Mouse (Mus musculus) gastrocnemius, adult 18-20 months (tissue): Measurements from ENCODE around the gene Kcnj3. TPM values are rescaled to one million over a fixed set of nuclear protein-coding genes. Genes with fewer than 3 reads are reported as not detected.
"Not testable (repeated sequence)": the region's sequence is repeated elsewhere in the genome, so short reads cannot be mapped to it uniquely, and the experiment has no call there.

ENCODE experiments used
- DNase-seq: peaks from one replicate; pipeline ENCODE4 v3.0.0; 2021; ENCODE audit warnings: low spot score
- long read RNA-seq, 2 experiments: library from polyadenylated mRNA; stranded (forward); transcript quantifications; one replicate each; pipeline ENCODE4 v2.0.0; 2021
- total RNA-seq, 2 experiments: library from RNA; stranded (reverse); gene quantifications; 2 replicates each; pipeline ENCODE4 v1.2.3; 2021

Gene Kcnj3
- total RNA-seq, result under 1 TPM; 0.11 to 0.93 TPM
- long read RNA-seq, experiment 1, result 0 reads
- long read RNA-seq, experiment 2, result 0 reads

GRCm38 (mm10) chr2:55435721-55436260 is at the start of gene Kcnj3:
Gene Kcnj3, plus strand, starts transcription at chr2:55435970.
- DNase-seq, result no peak

GRCm38 (mm10) chr2:55390330-55390989 is 45.3 kb upstream of the Kcnj3 start:
- no peak for DNase-seq

- no peak for DNase-seq
These were observed 30.5 kb upstream of the Kcnj3 start for GRCm38 (mm10) chr2:55405307-55405706.

- DNase-seq, result no peak
These were observed 8.1 kb upstream of the Kcnj3 start for GRCm38 (mm10) chr2:55427633-55428032.

GRCm38 (mm10) chr2:55432104-55432503 is 3.7 kb upstream of the Kcnj3 start:
- DNase-seq, result no peak

GRCm38 (mm10) chr2:55436261-55437006 is 664 bp downstream of the Kcnj3 start:
- no peak for DNase-seq

- no peak for DNase-seq
These were observed 1.5 kb downstream of the Kcnj3 start for GRCm38 (mm10) chr2:55437007-55437949.

- no peak for DNase-seq
These were observed 2.2 kb downstream of the Kcnj3 start for GRCm38 (mm10) chr2:55437977-55438376.

GRCm38 (mm10) chr2:55439211-55439610 is 3.4 kb downstream of the Kcnj3 start:
- DNase-seq, result no peak

GRCm38 (mm10) chr2:55442006-55442405 is 6.2 kb downstream of the Kcnj3 start:
- DNase-seq, result no peak

GRCm38 (mm10) chr2:55447298-55447697 is 11.5 kb downstream of the Kcnj3 start:
- no peak for DNase-seq

- no peak for DNase-seq
These were observed 15.0 kb downstream of the Kcnj3 start for GRCm38 (mm10) chr2:55450774-55451173.

- no peak for DNase-seq
These were observed 23.4 kb downstream of the Kcnj3 start for GRCm38 (mm10) chr2:55459195-55459594.

GRCm38 (mm10) chr2:55469141-55469540 is 33.4 kb downstream of the Kcnj3 start:
- no peak for DNase-seq

GRCm38 (mm10) chr2:55470006-55470405 is 34.2 kb downstream of the Kcnj3 start:
- no peak for DNase-seq

- no peak for DNase-seq
These were observed 43.7 kb downstream of the Kcnj3 start for GRCm38 (mm10) chr2:55479511-55479910.

- peak; percentile 79 for DNase-seq
These were observed 44.3 kb downstream of the Kcnj3 start for GRCm38 (mm10) chr2:55479933-55480601.

- DNase-seq, result no peak
These were observed 44.8 kb downstream of the Kcnj3 start for GRCm38 (mm10) chr2:55480602-55480965.

GRCm38 (mm10) chr2:55485500-55486129 is 49.8 kb downstream of the Kcnj3 start:
- not testable (repeated sequence) for DNase-seq

- no peak for DNase-seq
These were observed 67.8 kb downstream of the Kcnj3 start for GRCm38 (mm10) chr2:55503390-55504176.
